Mouse (Mus musculus): ENCODE data around the gene Adamts17. TPM values are rescaled to one million over a fixed set of nuclear protein-coding genes. Genes with fewer than 3 reads are reported as not detected.

Adamts17 gene
- polyA plus RNA-seq, 1 experiment from 2014 or later, result 13.5 TPM

DNA sequence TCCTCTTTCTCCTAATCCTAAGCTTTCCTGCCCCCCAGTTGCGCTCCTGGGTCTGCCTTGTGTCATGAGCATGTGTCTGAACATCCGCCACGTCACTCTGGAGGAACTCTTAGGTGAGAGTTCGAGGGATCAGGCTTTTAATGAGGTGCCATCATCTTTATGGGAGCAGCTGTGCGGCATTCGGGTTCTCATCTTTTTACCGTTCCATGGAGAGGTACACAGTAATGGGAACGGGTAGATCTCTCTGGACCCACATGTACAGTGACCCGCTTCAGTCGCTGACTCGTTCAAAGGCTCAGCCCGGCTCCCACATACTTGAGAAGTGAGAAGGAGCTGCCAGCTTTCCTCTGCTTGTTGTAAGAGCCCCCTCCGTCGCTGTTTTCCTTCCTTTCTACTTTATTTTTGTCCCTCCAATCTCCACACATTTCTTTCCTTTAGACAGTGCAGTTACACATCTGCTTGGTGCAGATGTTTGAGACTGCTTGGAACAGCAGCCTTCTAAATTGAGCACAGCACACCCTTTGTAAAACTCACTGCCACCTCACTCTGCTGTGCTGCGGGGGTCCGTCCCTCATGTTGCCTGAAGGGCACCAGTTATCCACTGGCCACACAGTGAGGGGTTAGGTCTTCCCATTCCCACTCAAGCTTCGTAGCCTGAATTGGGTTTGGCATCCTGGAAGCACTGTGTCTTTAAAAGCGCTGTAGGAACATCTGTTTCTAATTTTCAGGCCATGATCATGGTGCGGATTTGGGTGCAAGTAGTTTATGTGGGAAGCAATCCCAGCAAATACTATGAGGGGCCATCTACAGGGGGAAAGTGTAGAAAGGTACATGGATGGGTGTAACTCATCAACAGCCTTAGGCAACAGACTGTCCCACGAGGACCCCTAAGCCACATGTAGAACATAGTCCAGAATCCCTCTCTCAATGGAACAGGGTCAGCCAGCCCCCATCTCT is 186.9 kb downstream of the Adamts17 start:
- ATAC-seq (ENCODE audit: insufficient number of reproducible peaks, low FRiP score, low TSS enrichment, low read depth), result peak; percentile 61; the same call in 1 of the 2 replicates
- peak overlapping the region; percentile 33 for H3K4me2 ChIP-seq
- no peaks in the 10 kb centered on the region for H3K36me3 ChIP-seq
- no peaks in the 10 kb centered on the region for H3K27me3 ChIP-seq
- H3K9ac ChIP-seq, result no peak overlapping the region
- no peaks in the 10 kb centered on the region for H3K9me3 ChIP-seq
- no peak overlapping the region; the same call in 1 of the 2 replicates for H3K4me3 ChIP-seq
- 24% methylated on average over 20 of the region's 20 CpGs for WGBS
- peak overlapping the region; percentile 87 for H3K27ac ChIP-seq
- peaks cover 28% of the 10 kb centered on the region for H3K4me1 ChIP-seq

DNA sequence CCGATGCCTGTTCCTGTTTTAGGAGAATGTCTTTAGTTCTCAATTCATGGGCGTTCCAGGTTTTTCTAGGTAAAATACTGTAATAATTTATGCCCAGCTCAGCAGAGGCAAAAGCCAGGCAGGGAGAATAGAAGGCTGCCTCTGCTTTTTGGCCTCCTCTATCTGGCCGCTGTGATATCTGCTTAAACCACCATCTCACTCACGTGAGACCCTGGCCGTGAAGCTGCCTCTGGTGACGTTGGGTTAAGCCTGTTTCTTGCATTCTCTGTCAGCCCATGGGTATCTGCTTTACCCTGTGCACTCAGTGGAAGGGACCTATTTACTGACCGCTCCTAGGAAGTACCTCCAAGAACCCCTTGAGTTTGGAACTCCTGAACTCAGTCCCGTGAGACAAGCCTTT is 187.7 kb downstream of the Adamts17 start:
- Histone ChIP-seq H3K4me2 (no peak overlapping the region), H3K9ac (no peak overlapping the region), H3K27ac (peak overlapping the region; percentile 87), H3K36me3 (no peaks in the 10 kb centered on the region), H3K4me3 (no peak overlapping the region), H3K9me3 (no peaks in the 10 kb centered on the region), H3K4me1 (peaks cover 28% of the 10 kb centered on the region), H3K27me3 (no peaks in the 10 kb centered on the region)
- WGBS, result 68% methylated on average over 8 of the region's 8 CpGs
- no peak for ATAC-seq (ENCODE audit: insufficient number of reproducible peaks, low FRiP score, low TSS enrichment, low read depth)

DNA sequence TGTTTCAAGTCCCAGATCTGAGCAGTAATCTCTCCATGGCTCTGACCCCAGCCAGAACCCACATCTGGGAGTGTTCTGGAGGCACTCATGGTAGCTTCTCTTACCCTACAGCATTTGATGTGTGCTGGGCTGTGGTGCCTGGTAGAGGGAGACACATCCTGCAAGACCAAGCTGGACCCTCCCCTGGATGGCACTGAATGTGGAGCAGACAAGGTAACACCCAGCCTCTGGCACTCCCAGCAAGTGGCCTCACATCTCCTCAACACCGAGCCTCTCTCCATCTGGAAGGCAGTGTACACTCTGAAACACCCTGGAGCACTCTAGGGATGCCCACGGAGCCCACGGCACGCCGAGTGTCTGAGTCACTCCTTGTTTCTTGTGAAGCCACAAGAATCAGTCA is 188.2 kb downstream of the Adamts17 start:
- no peaks in the 10 kb centered on the region for H3K36me3 ChIP-seq
- H3K27ac ChIP-seq, result peak overlapping the region; percentile 87; the same call in 1 of the 2 replicates
- H3K4me3 ChIP-seq, result no peak overlapping the region
- no peak overlapping the region for H3K9ac ChIP-seq
- no peak overlapping the region for H3K4me2 ChIP-seq
- H3K27me3 ChIP-seq, result no peaks in the 10 kb centered on the region
- no peak for ATAC-seq (ENCODE audit: insufficient number of reproducible peaks, low FRiP score, low TSS enrichment, low read depth)
- WGBS, result 82% methylated on average over 5 of the region's 5 CpGs
- peaks cover 28% of the 10 kb centered on the region for H3K4me1 ChIP-seq
- no peaks in the 10 kb centered on the region for H3K9me3 ChIP-seq

DNA sequence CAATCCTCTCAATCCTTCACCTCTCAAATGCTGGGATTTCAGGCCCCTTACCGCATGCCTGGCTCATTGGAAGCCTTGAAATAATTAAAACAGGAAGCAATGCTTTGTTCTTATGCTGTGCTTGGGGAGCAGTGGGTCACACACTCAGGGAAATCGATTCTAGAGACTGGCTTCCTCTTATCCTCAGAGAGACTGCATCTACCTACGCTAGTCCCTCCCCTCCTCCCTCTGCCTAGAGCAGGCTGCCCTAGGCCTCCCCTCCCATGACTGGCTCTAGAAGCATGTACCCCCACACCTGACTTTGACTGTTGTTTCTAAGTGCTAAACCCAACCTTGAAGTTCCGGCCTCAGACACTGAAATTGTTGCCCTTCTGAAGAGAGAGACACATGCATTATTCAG is 189.4 kb downstream of the Adamts17 start:
- WGBS, result 66% methylated on average over 4 of the region's 4 CpGs
- Histone ChIP-seq H3K4me2 (no peak overlapping the region), H3K9ac (no peak overlapping the region), H3K27me3 (no peaks in the 10 kb centered on the region), H3K4me1 (peaks cover 28% of the 10 kb centered on the region), H3K36me3 (no peaks in the 10 kb centered on the region), H3K4me3 (no peak overlapping the region), H3K27ac (no peak overlapping the region), H3K9me3 (no peaks in the 10 kb centered on the region)
- ATAC-seq (ENCODE audit: insufficient number of reproducible peaks, low FRiP score, low TSS enrichment, low read depth), result no peak

DNA sequence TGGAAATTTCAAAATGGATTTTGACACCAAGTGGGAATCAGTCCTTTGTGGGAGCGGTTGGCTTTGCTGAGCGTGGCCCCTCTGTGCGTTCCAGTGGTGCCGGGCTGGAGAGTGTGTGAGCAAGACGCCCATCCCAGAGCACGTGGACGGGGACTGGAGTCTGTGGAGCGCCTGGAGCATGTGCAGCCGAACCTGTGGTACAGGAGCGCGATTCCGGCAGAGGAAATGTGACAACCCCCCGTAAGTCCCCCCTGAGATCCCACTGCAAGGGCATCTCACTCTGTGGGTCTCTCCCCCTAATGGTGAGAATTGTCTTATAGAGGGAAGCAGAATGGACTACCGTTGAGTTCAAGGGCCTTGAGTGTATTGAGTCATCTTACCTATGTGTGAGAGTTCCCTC is 189.9 kb downstream of the Adamts17 start:
- Histone ChIP-seq H3K9ac (no peak overlapping the region), H3K4me1 (peaks cover 28% of the 10 kb centered on the region), H3K4me3 (no peak overlapping the region), H3K27ac (no peak overlapping the region), H3K9me3 (no peaks in the 10 kb centered on the region), H3K36me3 (no peaks in the 10 kb centered on the region), H3K27me3 (no peaks in the 10 kb centered on the region), H3K4me2 (no peak overlapping the region)
- 96% methylated on average over 14 of the region's 14 CpGs for WGBS
- no peak for ATAC-seq (ENCODE audit: insufficient number of reproducible peaks, low FRiP score, low TSS enrichment, low read depth)

DNA sequence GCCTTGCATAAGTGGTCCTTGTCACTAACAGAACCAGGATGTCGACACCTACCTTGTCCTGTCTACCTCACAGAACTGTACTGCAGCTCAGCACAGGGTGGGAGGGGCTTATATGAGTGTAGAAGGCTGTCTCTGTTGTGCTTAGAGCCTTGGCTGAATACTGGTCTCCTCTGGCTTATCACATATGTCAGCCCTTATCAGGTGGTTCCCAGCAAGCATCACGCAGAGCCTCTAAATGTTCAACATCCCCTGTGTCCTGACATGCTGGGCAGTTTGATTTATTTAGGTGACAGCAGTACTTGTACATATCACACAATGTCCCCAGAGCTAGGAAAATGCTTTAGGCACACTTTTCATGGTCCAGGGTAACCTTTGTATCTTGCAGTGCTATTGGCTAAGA is 191.7 kb downstream of the Adamts17 start:
- Histone ChIP-seq H3K4me3 (no peak overlapping the region), H3K27me3 (no peaks in the 10 kb centered on the region), H3K9me3 (no peaks in the 10 kb centered on the region), H3K27ac (no peak overlapping the region), H3K4me1 (peaks cover 16% of the 10 kb centered on the region), H3K9ac (no peak overlapping the region), H3K4me2 (no peak overlapping the region), H3K36me3 (no peaks in the 10 kb centered on the region)
- WGBS, result 87% methylated on average over 2 of the region's 2 CpGs
- ATAC-seq (ENCODE audit: insufficient number of reproducible peaks, low FRiP score, low TSS enrichment, low read depth), result no peak

DNA sequence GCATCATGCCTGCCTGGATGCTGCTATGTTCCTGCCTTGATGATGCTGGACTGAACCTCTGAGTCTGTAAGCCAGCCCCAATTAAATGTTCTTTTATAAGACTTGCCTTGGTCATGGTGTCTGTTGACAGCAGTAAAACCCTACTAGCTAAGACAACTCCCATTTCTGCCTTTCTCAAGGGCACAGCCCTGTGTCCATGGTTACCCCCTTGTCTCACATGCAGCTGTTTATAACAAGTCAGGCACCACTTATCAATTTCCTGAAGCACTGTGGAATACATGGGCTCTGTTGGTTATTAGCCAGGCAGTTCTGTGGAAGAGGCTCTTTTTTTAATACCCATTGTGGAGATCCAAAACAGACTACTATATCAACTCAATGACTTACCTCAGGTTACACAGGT is 193.1 kb downstream of the Adamts17 start:
- peaks cover 3% of the 10 kb centered on the region; the same call in 1 of the 2 replicates for H3K4me1 ChIP-seq
- H3K9ac ChIP-seq, result no peak overlapping the region

DNA sequence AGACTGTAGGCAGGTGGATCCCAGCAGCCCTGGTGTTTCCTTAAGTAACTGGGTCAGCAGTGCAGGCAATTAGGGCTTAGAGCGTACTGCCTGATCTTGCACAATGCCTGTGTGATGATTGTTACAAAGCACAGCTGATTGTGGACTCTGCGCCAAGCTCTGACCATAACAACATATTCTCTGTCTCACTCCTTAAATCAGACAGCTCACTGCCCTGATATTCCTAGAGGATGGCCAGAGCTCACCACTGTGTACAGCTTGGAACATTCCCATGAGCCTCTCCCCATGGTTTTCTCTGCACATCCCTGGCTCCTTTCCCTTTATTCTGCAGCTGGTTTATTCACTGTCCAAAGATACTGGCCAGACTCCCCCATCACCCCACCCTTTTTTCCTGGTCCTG is 194.8 kb downstream of the Adamts17 start:
- no peak overlapping the region for H3K4me2 ChIP-seq
- no peaks in the 10 kb centered on the region for H3K4me1 ChIP-seq
- no peaks in the 10 kb centered on the region for H3K9me3 ChIP-seq
- H3K9ac ChIP-seq, result no peak overlapping the region
- no peaks in the 10 kb centered on the region for H3K36me3 ChIP-seq
- H3K27me3 ChIP-seq, result no peaks in the 10 kb centered on the region
- H3K4me3 ChIP-seq, result no peak overlapping the region
- no peak overlapping the region for H3K27ac ChIP-seq
- no peak for ATAC-seq (ENCODE audit: insufficient number of reproducible peaks, low FRiP score, low TSS enrichment, low read depth)
- 95% methylated on average over 2 of the region's 2 CpGs for WGBS

More for the DNA sequence above, 193.1 kb downstream of the Adamts17 start:
- H3K27me3 ChIP-seq, result no peaks in the 10 kb centered on the region
- no peaks in the 10 kb centered on the region for H3K9me3 ChIP-seq
- no peak overlapping the region for H3K27ac ChIP-seq
- no peak overlapping the region for H3K4me2 ChIP-seq
- no peak for ATAC-seq (ENCODE audit: insufficient number of reproducible peaks, low FRiP score, low TSS enrichment, low read depth)
- H3K4me3 ChIP-seq, result no peak overlapping the region
- H3K36me3 ChIP-seq, result no peaks in the 10 kb centered on the region

DNA sequence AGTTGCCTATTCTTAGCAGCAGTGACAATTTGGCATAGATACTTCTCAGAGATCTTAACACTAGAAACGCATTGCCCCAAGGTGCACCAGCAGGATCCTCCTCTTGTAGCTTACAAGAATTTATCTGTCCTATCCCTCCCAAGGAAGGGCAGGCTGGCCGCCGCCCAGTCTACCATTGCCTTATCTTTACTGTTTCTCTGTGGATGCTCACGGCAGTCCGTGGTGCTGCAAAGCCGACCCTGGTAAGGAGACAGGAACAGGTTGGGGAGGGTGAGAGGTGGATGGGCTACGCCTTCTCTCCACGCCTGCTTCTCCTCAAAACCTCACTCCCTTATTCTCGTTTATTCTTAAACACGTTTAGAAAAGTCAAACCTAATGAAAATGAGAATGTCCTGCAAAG is 195.7 kb downstream of the Adamts17 start:
- H3K4me1 ChIP-seq, result peaks cover 4% of the 10 kb centered on the region
- H3K36me3 ChIP-seq, result no peaks in the 10 kb centered on the region
- no peak overlapping the region for H3K4me2 ChIP-seq
- no peak overlapping the region for H3K9ac ChIP-seq
- no peaks in the 10 kb centered on the region for H3K9me3 ChIP-seq
- H3K4me3 ChIP-seq, result no peak overlapping the region
- WGBS, result 76% methylated on average over 10 of the region's 10 CpGs
- no peaks in the 10 kb centered on the region for H3K27me3 ChIP-seq
- H3K27ac ChIP-seq, result no peak overlapping the region
- no peak for ATAC-seq (ENCODE audit: insufficient number of reproducible peaks, low FRiP score, low TSS enrichment, low read depth)

DNA sequence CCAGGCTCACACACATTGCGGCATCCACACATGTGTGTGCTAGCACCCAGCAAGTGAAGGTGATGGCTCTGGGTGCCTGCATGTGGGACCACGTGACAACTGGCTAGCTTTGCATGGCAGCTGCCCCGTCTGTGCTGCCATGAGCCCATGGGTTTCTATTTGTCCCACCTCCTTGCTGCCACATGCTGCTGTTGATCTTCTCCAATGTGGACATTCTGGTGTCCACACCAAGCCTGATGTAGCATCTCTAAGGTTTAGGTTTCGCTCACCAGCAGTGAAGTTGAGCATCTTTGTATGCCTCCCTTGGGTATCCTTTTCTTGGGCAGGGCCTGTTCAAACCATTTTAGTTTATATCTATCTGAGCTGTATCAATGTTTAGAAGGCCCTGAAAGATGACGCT is 196.1 kb downstream of the Adamts17 start:
- no peak overlapping the region for H3K9ac ChIP-seq
- no peaks in the 10 kb centered on the region for H3K9me3 ChIP-seq
- H3K36me3 ChIP-seq, result no peaks in the 10 kb centered on the region
- no peak overlapping the region for H3K27ac ChIP-seq
- no peak for ATAC-seq (ENCODE audit: insufficient number of reproducible peaks, low FRiP score, low TSS enrichment, low read depth)
- no peaks in the 10 kb centered on the region for H3K27me3 ChIP-seq
- WGBS, result 89% methylated on average over 5 of the region's 5 CpGs
- H3K4me2 ChIP-seq, result no peak overlapping the region
- no peak overlapping the region for H3K4me3 ChIP-seq
- peaks cover 4% of the 10 kb centered on the region for H3K4me1 ChIP-seq

DNA sequence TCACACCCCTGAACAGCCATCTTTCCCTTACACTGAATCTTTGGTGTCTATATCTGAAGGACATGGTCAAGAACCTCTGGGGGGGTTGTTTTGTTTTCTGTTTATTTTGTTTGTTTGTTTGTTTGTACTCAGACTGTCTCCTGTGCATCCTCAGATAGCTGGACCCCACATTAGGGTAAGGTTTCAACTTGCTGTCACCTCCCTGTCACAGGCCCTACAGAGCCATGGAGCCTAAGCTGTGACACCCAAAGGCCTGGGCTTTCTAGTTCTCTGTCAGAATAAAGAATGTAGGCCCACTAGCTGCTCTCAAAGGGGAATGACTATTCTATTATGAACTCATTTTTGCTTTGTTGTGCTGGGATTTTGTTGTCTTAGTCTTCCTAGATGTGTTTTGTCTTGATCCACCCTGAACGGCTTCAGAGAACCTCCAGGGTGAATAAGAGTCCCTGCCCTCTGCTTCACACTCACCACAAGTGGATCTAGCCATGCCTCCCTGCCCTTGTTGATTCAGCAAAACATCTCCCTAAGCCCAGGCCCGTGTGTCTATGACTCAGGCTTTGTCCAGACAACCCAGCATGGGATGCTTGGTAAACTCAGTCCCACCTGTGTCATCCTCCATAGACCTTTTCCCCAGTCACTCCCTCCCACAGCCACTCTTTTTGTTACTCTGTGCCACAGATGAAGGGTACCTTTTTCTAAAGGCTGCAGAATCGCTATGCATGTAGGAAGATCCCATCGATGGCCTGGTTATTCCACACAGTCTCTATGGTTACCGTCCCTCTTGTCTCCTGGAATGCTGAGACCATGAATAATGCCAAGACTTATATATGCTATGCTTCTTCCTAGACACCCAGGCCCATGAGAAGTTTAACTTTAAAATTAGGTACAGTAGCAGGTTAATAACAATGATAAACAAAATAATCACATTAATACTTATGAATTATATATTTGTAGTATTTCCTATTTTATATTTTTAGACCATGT is 197.3 kb downstream of the Adamts17 start:
- no peaks in the 10 kb centered on the region for H3K9me3 ChIP-seq
- no peak overlapping the region for H3K4me3 ChIP-seq
- H3K4me1 ChIP-seq, result peaks cover 4% of the 10 kb centered on the region
- no peaks in the 10 kb centered on the region for H3K27me3 ChIP-seq
- H3K4me2 ChIP-seq, result no peak overlapping the region
- H3K36me3 ChIP-seq, result no peaks in the 10 kb centered on the region
- H3K27ac ChIP-seq, result no peak overlapping the region
- no peak for ATAC-seq (ENCODE audit: insufficient number of reproducible peaks, low FRiP score, low TSS enrichment, low read depth)
- H3K9ac ChIP-seq, result no peak overlapping the region
- WGBS, result 88% methylated on average over 5 of the region's 5 CpGs
